Mouse (Mus musculus): ENCODE measurements around the gene Foxr1. TPM values are rescaled to one million over a fixed set of nuclear protein-coding genes. Genes with fewer than 3 reads are reported as not detected.

Gene Foxr1
- polyA plus RNA-seq, 1 experiment from 2014 or later, result not detected

DNA sequence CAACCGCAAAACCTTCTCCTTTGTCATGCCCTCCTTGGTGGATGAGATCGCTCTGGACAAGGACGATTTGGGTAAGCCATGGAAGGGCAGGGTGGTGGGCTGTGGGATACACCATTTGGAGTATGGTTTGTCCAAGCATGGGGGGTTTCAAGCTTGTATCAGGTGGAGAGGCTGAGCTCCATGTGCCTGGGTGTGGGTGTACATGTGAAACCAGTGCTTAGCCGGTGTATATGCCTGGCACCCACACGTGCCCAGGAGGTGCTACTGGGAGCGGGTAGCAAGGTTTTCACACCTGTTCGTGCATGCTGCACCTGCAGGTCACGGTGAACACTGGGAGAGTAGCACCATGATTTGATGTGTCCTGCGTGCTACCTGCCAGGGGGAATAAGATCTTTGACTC is 42.4 kb downstream of the Foxr1 start:
- H3K27me3 ChIP-seq (ENCODE audit: control insufficient read depth, insufficient read depth, low read length), result no peaks in the 10 kb centered on the region
- peak overlapping the region; percentile 85 for H3K4me2 ChIP-seq (ENCODE audit: low read depth, low read length)
- peaks cover 12% of the 10 kb centered on the region; the same call in 1 of the 2 replicates for H3K4me1 ChIP-seq (ENCODE audit: control insufficient read depth, insufficient read depth, low read length)
- 79% methylated on average over 9 of the region's 9 CpGs for WGBS
- no peaks in the 10 kb centered on the region for H3K9me3 ChIP-seq (replicated peaks; ENCODE audit: control insufficient read depth, low read length)
- H3K36me3 ChIP-seq (ENCODE audit: control insufficient read depth, insufficient read depth, low read length), result peaks cover 19% of the 10 kb centered on the region
- H3K9ac ChIP-seq (ENCODE audit: low read length), result peak overlapping the region; percentile 89
- no peak for ATAC-seq (ENCODE audit: insufficient read depth, low FRiP score)
- H3K4me3 ChIP-seq (replicated peaks; ENCODE audit: low read length), result peak overlapping the region; percentile 10; the same call in 1 of the 2 replicates
- H3K27ac ChIP-seq (ENCODE audit: low read length), result peak overlapping the region; percentile 72; the same call in 1 of the 2 replicates

DNA sequence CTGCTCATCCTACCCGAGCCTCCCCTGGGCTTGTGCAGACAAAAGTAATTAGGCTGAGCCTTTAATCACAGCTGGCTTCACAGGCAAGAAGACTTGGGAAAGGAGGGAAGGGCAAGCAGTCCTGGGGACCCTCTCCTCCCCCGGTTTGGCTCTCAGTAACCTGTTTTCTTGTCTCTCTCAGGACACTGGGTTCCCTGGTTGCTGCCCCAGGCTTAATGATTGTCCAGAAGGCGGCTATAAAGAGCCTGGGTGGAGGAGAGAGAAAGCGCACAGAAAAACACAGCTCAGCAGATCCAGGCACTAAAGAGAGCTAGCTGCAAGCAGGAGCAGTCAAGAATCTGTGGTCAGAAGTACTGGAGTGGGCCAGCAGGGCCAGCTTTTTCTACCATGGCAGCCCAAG is 42.8 kb downstream of the Foxr1 start:
- Histone ChIP-seq H3K4me2 (ENCODE audit: low read depth, low read length) (peak overlapping the region; percentile 85), H3K9me3 (replicated peaks; ENCODE audit: control insufficient read depth, low read length) (no peaks in the 10 kb centered on the region), H3K27ac (ENCODE audit: low read length) (peak overlapping the region; percentile 72), H3K27me3 (ENCODE audit: control insufficient read depth, insufficient read depth, low read length) (no peaks in the 10 kb centered on the region), H3K4me1 (ENCODE audit: control insufficient read depth, insufficient read depth, low read length) (peaks cover 12% of the 10 kb centered on the region; the same call in 1 of the 2 replicates), H3K36me3 (ENCODE audit: control insufficient read depth, insufficient read depth, low read length) (peaks cover 19% of the 10 kb centered on the region), H3K9ac (ENCODE audit: low read length) (peak overlapping the region; percentile 89), H3K4me3 (replicated peaks; ENCODE audit: low read length) (peak overlapping the region; percentile 86)
- WGBS, result 16% methylated on average over 4 of the region's 4 CpGs
- ATAC-seq (ENCODE audit: insufficient read depth, low FRiP score), result no peak

DNA sequence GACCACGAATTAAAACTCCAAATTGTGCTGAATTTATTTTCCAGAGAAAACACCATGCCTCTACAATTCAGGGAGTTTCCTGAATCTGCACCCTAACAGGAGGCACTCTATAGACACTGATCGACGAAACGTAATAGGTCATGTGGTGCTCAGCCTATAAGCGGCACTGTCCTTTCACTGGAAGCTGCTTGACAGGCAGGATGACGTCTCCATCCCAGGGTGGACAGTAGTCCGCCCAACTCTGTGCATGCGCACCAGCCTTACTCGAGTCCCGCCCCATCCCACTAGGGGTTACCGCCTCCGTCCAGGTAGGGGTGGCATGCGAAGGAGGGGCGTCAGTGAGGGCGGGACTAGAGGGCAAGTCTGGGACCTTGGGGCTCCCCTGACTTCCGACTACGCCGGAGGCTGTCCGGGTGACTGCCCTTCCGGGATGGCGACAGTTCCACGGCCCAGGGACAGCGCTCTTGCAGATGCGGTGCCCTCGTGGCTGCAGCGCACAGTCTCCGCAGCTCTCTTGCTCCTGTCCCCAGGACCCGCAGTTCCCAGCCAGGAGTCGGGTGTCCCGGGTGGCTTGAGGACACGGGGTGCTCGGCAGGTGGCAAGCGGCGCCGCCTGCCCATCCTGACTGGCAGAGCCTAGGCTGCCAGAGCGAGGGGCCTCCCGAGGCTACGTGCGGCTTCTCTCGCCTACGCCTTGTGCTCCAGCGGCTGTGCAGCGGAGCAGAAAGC is 44.1 kb downstream of the Foxr1 start, which contains the start of gene Slc37a4:
Gene Slc37a4, plus strand, starts transcription at position 169 of the 728 bp plus-strand sequence.
- Histone ChIP-seq H3K4me1 (ENCODE audit: control insufficient read depth, insufficient read depth, low read length) (peaks cover 12% of the 10 kb centered on the region; the same call in 1 of the 2 replicates), H3K36me3 (ENCODE audit: control insufficient read depth, insufficient read depth, low read length) (peaks cover 12% of the 10 kb centered on the region; the same call in 1 of the 2 replicates), H3K27ac (ENCODE audit: low read length) (peak within 1 kb of the TSS; percentile 92), H3K27me3 (ENCODE audit: control insufficient read depth, insufficient read depth, low read length) (no peaks in the 10 kb centered on the region), H3K4me2 (ENCODE audit: low read depth, low read length) (peak within 1 kb of the TSS; percentile 85), H3K4me3 (replicated peaks; ENCODE audit: low read length) (peak within 1 kb of the TSS; percentile 86), H3K9me3 (replicated peaks; ENCODE audit: control insufficient read depth, low read length) (no peaks in the 10 kb centered on the region), H3K9ac (ENCODE audit: low read length) (peak within 1 kb of the TSS; percentile 89)
- peak; percentile 98 for ATAC-seq (ENCODE audit: insufficient read depth, low FRiP score)
- under 1% methylated on average over 43 of the region's 43 CpGs for WGBS

DNA sequence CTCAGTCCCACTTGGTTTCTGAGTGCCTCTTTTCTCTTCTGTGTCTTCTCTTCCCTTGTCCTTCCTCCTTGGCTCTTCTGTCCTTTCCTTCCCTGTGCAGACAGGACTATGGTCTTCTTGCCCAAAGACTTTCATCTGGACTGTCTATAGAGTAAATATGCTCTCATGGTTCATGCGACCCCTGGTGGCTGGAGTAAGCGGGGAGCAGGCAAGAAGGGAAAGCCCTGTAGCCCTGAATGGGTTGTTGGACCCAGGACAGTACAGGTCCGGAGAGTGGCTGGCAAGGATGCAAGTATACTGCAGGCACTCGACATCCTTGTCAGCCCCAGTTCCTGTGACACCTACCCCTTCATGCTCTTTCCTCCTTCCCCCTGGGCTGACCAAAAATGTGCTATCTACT is 49.5 kb downstream of the Foxr1 start:
- no peak overlapping the region for H3K4me3 ChIP-seq (replicated peaks; ENCODE audit: low read length)
- H3K9me3 ChIP-seq (replicated peaks; ENCODE audit: control insufficient read depth, low read length), result no peaks in the 10 kb centered on the region
- peak; percentile 44; the same call in 1 of the 2 replicates for ATAC-seq (ENCODE audit: insufficient read depth, low FRiP score)
- peaks cover 14% of the 10 kb centered on the region for H3K36me3 ChIP-seq (ENCODE audit: control insufficient read depth, insufficient read depth, low read length)
- WGBS, result 40% methylated on average over 4 of the region's 4 CpGs
- no peaks in the 10 kb centered on the region for H3K4me1 ChIP-seq (ENCODE audit: control insufficient read depth, insufficient read depth, low read length)
- H3K9ac ChIP-seq (ENCODE audit: low read length), result no peak overlapping the region
- H3K27ac ChIP-seq (ENCODE audit: low read length), result no peak overlapping the region
- no peak overlapping the region for H3K4me2 ChIP-seq (ENCODE audit: low read depth, low read length)
- H3K27me3 ChIP-seq (ENCODE audit: control insufficient read depth, insufficient read depth, low read length), result no peaks in the 10 kb centered on the region

DNA sequence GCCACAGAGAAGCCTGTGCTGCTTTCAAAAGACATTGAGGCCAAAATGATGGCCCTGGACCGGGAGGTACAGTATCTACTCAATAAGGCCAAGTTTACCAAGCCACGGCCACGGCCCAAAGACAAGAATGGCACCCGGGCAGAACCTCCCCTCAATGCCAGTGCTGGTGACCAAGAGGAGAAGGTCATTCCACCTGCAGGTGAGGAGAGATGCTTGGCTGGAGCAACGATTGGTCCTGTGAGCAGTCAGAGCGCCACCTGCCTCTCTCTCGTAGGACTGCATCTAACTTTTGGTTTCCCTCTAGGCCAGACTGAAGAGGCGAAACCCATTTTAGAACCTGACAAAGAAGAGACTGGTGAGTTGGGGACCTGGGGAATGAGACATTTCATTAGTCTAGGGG is 51.7 kb downstream of the Foxr1 start:
- H3K27ac ChIP-seq (ENCODE audit: low read length), result no peak overlapping the region
- no peak overlapping the region for H3K4me3 ChIP-seq (replicated peaks; ENCODE audit: low read length)
- H3K4me2 ChIP-seq (ENCODE audit: low read depth, low read length), result no peak overlapping the region
- 0 out of 2 replicates have a peak, but pooled peaks have one; percentile 6 for ATAC-seq (ENCODE audit: insufficient read depth, low FRiP score)
- no peak overlapping the region for H3K9ac ChIP-seq (ENCODE audit: low read length)
- no peaks in the 10 kb centered on the region for H3K4me1 ChIP-seq (ENCODE audit: control insufficient read depth, insufficient read depth, low read length)
- H3K27me3 ChIP-seq (ENCODE audit: control insufficient read depth, insufficient read depth, low read length), result no peaks in the 10 kb centered on the region
- no peaks in the 10 kb centered on the region for H3K9me3 ChIP-seq (replicated peaks; ENCODE audit: control insufficient read depth, low read length)
- 54% methylated on average over 8 of the region's 8 CpGs for WGBS
- peaks cover 34% of the 10 kb centered on the region for H3K36me3 ChIP-seq (ENCODE audit: control insufficient read depth, insufficient read depth, low read length)

DNA sequence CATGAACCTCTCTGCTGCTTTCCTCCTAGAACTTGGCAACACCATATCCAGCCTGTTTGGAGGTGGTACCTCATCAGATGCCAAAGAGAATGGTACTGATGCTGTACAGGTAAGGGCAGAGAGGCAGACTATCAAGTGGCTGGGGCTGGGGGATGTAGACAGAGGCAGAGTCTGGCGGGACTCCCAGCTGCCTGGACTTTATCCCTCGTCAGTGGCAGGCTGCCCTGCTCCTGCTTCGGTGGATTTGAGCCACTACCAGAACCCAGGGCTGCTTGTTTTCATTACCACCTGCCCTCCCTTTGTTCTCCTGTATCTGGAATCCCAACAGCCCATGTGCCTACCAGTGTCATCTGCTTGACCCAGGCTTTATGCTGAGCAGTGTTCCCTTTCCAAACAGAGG is 53.7 kb downstream of the Foxr1 start:
- H3K4me1 ChIP-seq (ENCODE audit: control insufficient read depth, insufficient read depth, low read length), result no peaks in the 10 kb centered on the region
- no peaks in the 10 kb centered on the region for H3K27me3 ChIP-seq (ENCODE audit: control insufficient read depth, insufficient read depth, low read length)
- peaks cover 48% of the 10 kb centered on the region for H3K36me3 ChIP-seq (ENCODE audit: control insufficient read depth, insufficient read depth, low read length)
- H3K9me3 ChIP-seq (replicated peaks; ENCODE audit: control insufficient read depth, low read length), result no peaks in the 10 kb centered on the region
- H3K4me2 ChIP-seq (ENCODE audit: low read depth, low read length), result no peak overlapping the region
- H3K4me3 ChIP-seq (replicated peaks; ENCODE audit: low read length), result no peak overlapping the region
- no peak overlapping the region for H3K9ac ChIP-seq (ENCODE audit: low read length)
- H3K27ac ChIP-seq (ENCODE audit: low read length), result no peak overlapping the region
- ATAC-seq (ENCODE audit: insufficient read depth, low FRiP score), result no peak
- WGBS, result 87% methylated on average over 3 of the region's 3 CpGs

DNA sequence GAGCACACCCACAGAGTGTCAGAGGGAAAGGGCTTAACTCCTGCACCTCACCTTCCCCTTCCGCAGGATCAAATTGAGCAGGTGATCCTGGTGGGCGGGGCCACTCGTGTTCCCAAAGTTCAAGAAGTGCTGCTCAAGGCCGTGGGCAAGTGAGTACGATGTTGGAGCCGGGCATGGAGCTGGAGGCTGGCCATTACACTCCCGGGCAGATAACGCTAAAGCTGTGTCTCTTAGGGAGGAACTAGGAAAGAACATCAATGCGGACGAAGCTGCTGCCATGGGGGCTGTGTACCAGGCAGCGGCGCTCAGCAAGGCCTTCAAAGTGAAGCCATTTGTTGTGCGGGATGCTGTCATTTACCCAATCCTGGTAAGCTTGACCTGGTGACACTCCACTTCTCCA is 56.3 kb downstream of the Foxr1 start:
- Histone ChIP-seq H3K4me3 (replicated peaks; ENCODE audit: low read length) (no peak overlapping the region), H3K27me3 (ENCODE audit: control insufficient read depth, insufficient read depth, low read length) (no peaks in the 10 kb centered on the region), H3K27ac (ENCODE audit: low read length) (no peak overlapping the region), H3K4me2 (ENCODE audit: low read depth, low read length) (no peak overlapping the region), H3K36me3 (ENCODE audit: control insufficient read depth, insufficient read depth, low read length) (peaks cover 54% of the 10 kb centered on the region), H3K9ac (ENCODE audit: low read length) (no peak overlapping the region), H3K9me3 (replicated peaks; ENCODE audit: control insufficient read depth, low read length) (no peaks in the 10 kb centered on the region), H3K4me1 (ENCODE audit: control insufficient read depth, insufficient read depth, low read length) (peaks cover 7% of the 10 kb centered on the region)
- no peak for ATAC-seq (ENCODE audit: insufficient read depth, low FRiP score)
- WGBS, result 83% methylated on average over 13 of the region's 13 CpGs

Small RNA genes lying within 50 kb of the gene (microRNA-seq; reads per million reads assigned to microRNA genes)
- gene Mir7085, result not detected

Other genes with a start within 250 kb of the Foxr1 start
- gene Cbl, start 207.1 kb downstream of the Foxr1 start, polyA plus RNA-seq (2015; fragmentation: Nextera tagmentation; extraction: Ambion mirVana), result 12.5 and 14.0 TPM in 2 replicates
- gene Ccdc153, start 200.5 kb downstream of the Foxr1 start, polyA plus RNA-seq (2015; fragmentation: Nextera tagmentation; extraction: Ambion mirVana), result 0.19 and 0.55 TPM in 2 replicates
- gene Pdzd3, start 189.7 kb downstream of the Foxr1 start, polyA plus RNA-seq (2015; fragmentation: Nextera tagmentation; extraction: Ambion mirVana), result 1.3 and 2.4 TPM in 2 replicates
- gene Nlrx1, start 172.5 kb downstream of the Foxr1 start, polyA plus RNA-seq (2015; fragmentation: Nextera tagmentation; extraction: Ambion mirVana), result 11.4 and 13.7 TPM in 2 replicates
- gene Abcg4, start 152.5 kb downstream of the Foxr1 start, polyA plus RNA-seq (2015; fragmentation: Nextera tagmentation; extraction: Ambion mirVana), result 5.2 and 5.3 TPM in 2 replicates
- gene Hinfp, start 135.5 kb downstream of the Foxr1 start, polyA plus RNA-seq (2015; fragmentation: Nextera tagmentation; extraction: Ambion mirVana), result 21.2 and 23.6 TPM in 2 replicates
- 6.7 and 8.0 TPM in 2 replicates for gene C2cd2l, start 120.9 kb downstream of the Foxr1 start, polyA plus RNA-seq (2015; fragmentation: Nextera tagmentation; extraction: Ambion mirVana)
- 32.0 and 40.6 TPM in 2 replicates for gene Dpagt1, start 115.1 kb downstream of the Foxr1 start, polyA plus RNA-seq (2015; fragmentation: Nextera tagmentation; extraction: Ambion mirVana)
- gene H2afx, start 106.4 kb downstream of the Foxr1 start, polyA plus RNA-seq (2015; fragmentation: Nextera tagmentation; extraction: Ambion mirVana), result 203 and 218 TPM in 2 replicates
- gene Hmbs, start 96.9 kb downstream of the Foxr1 start, polyA plus RNA-seq (2015; fragmentation: Nextera tagmentation; extraction: Ambion mirVana), result 162 and 170 TPM in 2 replicates
- 30.0 and 31.6 TPM in 2 replicates for gene Vps11, start 79.5 kb downstream of the Foxr1 start, polyA plus RNA-seq (2015; fragmentation: Nextera tagmentation; extraction: Ambion mirVana)
- gene Hyou1, start 61.6 kb downstream of the Foxr1 start, polyA plus RNA-seq (2015; fragmentation: Nextera tagmentation; extraction: Ambion mirVana), result 33.8 and 41.3 TPM in 2 replicates
- gene Slc37a4, start 44.3 kb downstream of the Foxr1 start, polyA plus RNA-seq (2015; fragmentation: Nextera tagmentation; extraction: Ambion mirVana), result 34.4 and 35.6 TPM in 2 replicates
- gene Rps25, start 34.0 kb downstream of the Foxr1 start, polyA plus RNA-seq (2015; fragmentation: Nextera tagmentation; extraction: Ambion mirVana), result 1,506 and 1,598 TPM in 2 replicates
- 112 and 116 TPM in 2 replicates for gene Trappc4, start 33.5 kb downstream of the Foxr1 start, polyA plus RNA-seq (2015; fragmentation: Nextera tagmentation; extraction: Ambion mirVana)
- 22.4 and 27.6 TPM in 2 replicates for gene Ccdc84, start 22.6 kb downstream of the Foxr1 start, polyA plus RNA-seq (2015; fragmentation: Nextera tagmentation; extraction: Ambion mirVana)
- 31.1 and 39.0 TPM in 2 replicates for gene Upk2, start 13.8 kb upstream of the Foxr1 start, polyA plus RNA-seq (2015; fragmentation: Nextera tagmentation; extraction: Ambion mirVana)
- gene Bcl9l, start 41.7 kb upstream of the Foxr1 start, polyA plus RNA-seq (2015; fragmentation: Nextera tagmentation; extraction: Ambion mirVana), result 9.0 and 10.6 TPM in 2 replicates
- 0.34 and 0.49 TPM in 2 replicates for gene Cxcr5, start 120.7 kb upstream of the Foxr1 start, polyA plus RNA-seq (2015; fragmentation: Nextera tagmentation; extraction: Ambion mirVana)
- 10.6 and 11.5 TPM in 2 replicates for gene Ddx6, start 163.8 kb upstream of the Foxr1 start, polyA plus RNA-seq (2015; fragmentation: Nextera tagmentation; extraction: Ambion mirVana)
- not detected in 2 replicates for gene Treh, start 232.1 kb upstream of the Foxr1 start, polyA plus RNA-seq (2015; fragmentation: Nextera tagmentation; extraction: Ambion mirVana)

All from stomach, embryonic 16.5 days (tissue).